Mouse (Mus musculus): ENCODE data around the gene Mxra8. TPM values are rescaled to one million over a fixed set of nuclear protein-coding genes. Genes with fewer than 3 reads are reported as not detected.

The Mxra8 gene
- polyA plus RNA-seq, 1 experiment from 2014 or later = 77.8 TPM

DNA sequence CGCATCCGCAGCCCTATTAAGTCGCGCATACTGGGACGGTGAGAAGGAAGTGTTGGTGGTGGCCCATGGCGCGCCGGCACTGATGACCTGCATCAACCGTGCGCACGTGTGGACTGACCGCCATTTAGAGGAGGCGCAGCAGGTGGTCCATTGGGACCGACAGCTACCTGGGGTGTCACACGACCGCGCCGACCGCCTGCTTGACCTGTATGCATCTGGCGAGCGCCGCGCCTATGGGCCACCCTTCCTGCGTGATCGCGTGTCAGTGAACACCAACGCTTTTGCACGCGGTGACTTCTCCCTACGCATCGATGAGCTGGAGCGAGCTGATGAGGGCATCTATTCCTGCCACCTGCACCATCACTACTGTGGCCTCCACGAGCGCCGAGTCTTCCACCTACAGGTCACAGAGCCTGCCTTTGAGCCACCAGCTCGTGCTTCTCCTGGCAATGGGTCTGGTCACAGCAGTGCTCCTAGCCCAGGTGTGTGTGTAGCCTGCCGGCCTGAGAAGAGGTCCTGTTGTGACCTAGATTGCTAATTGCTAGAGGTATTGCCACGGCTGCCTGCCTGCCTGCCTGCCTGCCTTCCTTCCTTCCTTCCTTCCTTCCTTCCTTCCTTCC, 2.3 kb downstream of the Mxra8 start:
- no peak overlapping the region for H3K9ac ChIP-seq (ENCODE audit: low read length)
- H3K4me3 ChIP-seq (ENCODE audit: low read length) = peak overlapping the region; percentile 52; the same call in 1 of the 2 replicates
- peaks cover 34% of the 10 kb centered on the region for H3K4me1 ChIP-seq (ENCODE audit: control insufficient read depth, insufficient read depth, low read length)
- 48% methylated on average over 38 of the region's 38 CpGs for WGBS
- H3K9me3 ChIP-seq (replicated peaks; ENCODE audit: control insufficient read depth, low read length) = 0 out of 2 replicates have a peak, but pooled peaks cover under 1% of the 10 kb centered on the region
- H3K27ac ChIP-seq (ENCODE audit: low read length) = no peak overlapping the region
- H3K27me3 ChIP-seq (ENCODE audit: control insufficient read depth, insufficient read depth, low read length) = peaks cover 3% of the 10 kb centered on the region; the same call in 1 of the 2 replicates
- H3K36me3 ChIP-seq (ENCODE audit: control insufficient read depth, insufficient read depth) = no peaks in the 10 kb centered on the region
- ATAC-seq (replicated peaks; ENCODE audit: extremely low read depth, insufficient read depth, low FRiP score) = no peak
- peak overlapping the region; percentile 72 for H3K4me2 ChIP-seq (ENCODE audit: low read depth, low read length)

DNA sequence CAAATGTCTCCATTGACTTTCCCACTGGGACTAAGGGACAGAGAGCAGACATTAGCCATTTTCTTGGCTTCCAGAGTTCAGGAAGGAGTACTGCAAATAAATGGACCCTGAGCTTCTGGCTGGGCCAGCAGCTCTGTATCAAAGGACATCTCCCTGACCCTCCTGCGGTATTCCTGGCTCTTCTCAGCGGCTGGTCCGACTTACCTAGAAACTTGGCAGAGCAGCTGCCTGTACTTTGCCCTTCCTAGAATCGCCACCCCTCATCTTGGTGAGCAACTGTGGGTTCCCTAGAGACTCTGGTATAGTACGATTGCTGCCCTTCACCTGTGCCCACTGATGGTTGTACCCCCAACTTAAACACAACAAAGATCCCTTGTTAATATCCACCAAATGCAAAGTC, 3.8 kb downstream of the Mxra8 start:
- H3K36me3 ChIP-seq (ENCODE audit: control insufficient read depth, insufficient read depth) = no peaks in the 10 kb centered on the region
- H3K4me3 ChIP-seq (ENCODE audit: low read length) = no peak overlapping the region
- H3K27ac ChIP-seq (ENCODE audit: low read length) = no peak overlapping the region
- no peaks in the 10 kb centered on the region for H3K9me3 ChIP-seq (replicated peaks; ENCODE audit: control insufficient read depth, low read length)
- H3K27me3 ChIP-seq (ENCODE audit: control insufficient read depth, insufficient read depth, low read length) = peaks cover 3% of the 10 kb centered on the region; the same call in 1 of the 2 replicates
- WGBS = 89% methylated on average over 5 of the region's 5 CpGs
- peaks cover 26% of the 10 kb centered on the region for H3K4me1 ChIP-seq (ENCODE audit: control insufficient read depth, insufficient read depth, low read length)
- no peak for ATAC-seq (replicated peaks; ENCODE audit: extremely low read depth, insufficient read depth, low FRiP score)
- no peak overlapping the region for H3K9ac ChIP-seq (ENCODE audit: low read length)
- no peak overlapping the region for H3K4me2 ChIP-seq (ENCODE audit: low read depth, low read length)

DNA sequence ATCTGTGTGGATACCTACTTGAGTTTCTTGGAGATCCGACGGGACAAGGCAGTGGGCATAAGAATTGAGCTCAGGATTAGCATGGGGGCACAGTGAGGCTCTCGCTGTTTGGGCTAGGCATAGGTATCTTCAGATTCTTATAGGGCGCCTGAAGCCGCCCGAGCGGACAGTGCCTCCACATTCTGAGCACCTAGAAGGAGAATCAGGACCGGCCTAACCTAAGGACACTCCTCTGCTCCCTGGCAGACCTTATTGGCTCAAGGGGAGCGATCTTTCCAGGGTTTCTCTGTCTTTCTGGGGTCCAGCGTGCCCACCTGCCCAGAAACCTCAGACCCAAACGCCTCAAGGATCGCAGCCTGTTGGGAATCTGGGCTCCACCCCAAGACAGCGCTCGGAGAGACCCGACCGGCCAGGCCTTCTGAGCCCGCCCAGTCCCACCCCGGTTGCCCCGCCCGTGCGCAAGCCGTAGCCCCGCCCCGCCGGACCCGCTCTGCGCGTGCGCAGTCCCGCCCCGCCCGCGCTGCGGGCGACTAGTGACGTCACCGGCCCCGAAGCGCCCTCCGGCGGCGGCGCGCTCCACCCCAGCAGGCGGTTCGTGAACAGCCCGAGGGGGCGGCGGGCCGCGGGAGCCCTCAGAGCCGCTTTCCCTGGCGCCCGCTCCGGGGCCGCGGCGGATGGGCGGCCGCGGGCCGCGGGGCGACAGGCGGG, 7.5 kb downstream of the Mxra8 start, which contains the start of gene Dvl1:
Dvl1 (plus strand) TSS at position 532 of the 708 bp plus-strand sequence.
- H3K27ac ChIP-seq (ENCODE audit: low read length) = peak within 1 kb of the TSS; percentile 45; the same call in 1 of the 2 replicates
- peak within 1 kb of the TSS; percentile 91 for H3K9ac ChIP-seq (ENCODE audit: low read length)
- H3K4me3 ChIP-seq (ENCODE audit: low read length) = peak within 1 kb of the TSS; percentile 77
- WGBS = 2% methylated on average over 62 of the region's 65 CpGs
- H3K4me1 ChIP-seq (ENCODE audit: control insufficient read depth, insufficient read depth, low read length) = peaks cover 25% of the 10 kb centered on the region
- H3K9me3 ChIP-seq (replicated peaks; ENCODE audit: control insufficient read depth, low read length) = no peaks in the 10 kb centered on the region
- no peaks in the 10 kb centered on the region for H3K36me3 ChIP-seq (ENCODE audit: control insufficient read depth, insufficient read depth)
- ATAC-seq (replicated peaks; ENCODE audit: extremely low read depth, insufficient read depth, low FRiP score) = peak; percentile 92
- no peaks in the 10 kb centered on the region for H3K27me3 ChIP-seq (ENCODE audit: control insufficient read depth, insufficient read depth, low read length)
- peak within 1 kb of the TSS; percentile 92 for H3K4me2 ChIP-seq (ENCODE audit: low read depth, low read length)

DNA sequence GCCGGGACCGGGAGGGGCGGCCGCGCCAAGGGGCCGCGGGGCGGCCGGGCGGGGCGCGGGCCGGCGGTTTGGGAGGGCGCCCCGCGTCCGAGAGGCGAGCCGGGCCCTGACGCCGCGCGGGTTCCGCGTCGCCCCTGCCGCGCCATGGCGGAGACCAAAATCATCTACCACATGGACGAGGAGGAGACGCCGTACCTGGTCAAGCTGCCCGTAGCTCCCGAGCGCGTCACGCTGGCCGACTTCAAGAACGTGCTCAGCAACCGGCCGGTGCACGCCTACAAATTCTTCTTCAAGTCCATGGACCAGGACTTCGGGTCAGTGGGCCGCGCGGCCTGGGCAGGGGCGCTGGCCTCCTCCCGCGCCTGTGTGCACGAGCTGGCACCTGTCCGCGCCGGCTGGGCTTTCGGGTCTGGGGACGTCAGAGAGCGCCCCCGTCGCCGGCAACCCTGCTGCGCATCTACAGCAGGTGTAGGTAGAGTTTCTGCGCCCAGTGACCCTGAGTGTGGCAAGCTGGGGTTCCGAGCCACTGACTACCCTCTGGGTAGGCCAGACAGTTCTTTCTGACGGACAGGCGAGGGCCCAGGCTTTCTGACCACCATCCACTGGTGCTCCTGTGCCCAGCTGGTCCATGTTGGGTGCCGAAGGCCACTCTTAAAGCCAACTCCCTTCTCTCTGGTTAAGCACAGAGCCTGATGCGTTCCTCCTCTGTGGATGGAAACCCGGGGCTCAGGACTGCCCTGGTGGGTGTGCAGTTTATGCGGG, 8.3 kb downstream of the Mxra8 start:
- 2% methylated on average over 63 of the region's 69 CpGs for WGBS
- no peaks in the 10 kb centered on the region for H3K27me3 ChIP-seq (ENCODE audit: control insufficient read depth, insufficient read depth, low read length)

DNA sequence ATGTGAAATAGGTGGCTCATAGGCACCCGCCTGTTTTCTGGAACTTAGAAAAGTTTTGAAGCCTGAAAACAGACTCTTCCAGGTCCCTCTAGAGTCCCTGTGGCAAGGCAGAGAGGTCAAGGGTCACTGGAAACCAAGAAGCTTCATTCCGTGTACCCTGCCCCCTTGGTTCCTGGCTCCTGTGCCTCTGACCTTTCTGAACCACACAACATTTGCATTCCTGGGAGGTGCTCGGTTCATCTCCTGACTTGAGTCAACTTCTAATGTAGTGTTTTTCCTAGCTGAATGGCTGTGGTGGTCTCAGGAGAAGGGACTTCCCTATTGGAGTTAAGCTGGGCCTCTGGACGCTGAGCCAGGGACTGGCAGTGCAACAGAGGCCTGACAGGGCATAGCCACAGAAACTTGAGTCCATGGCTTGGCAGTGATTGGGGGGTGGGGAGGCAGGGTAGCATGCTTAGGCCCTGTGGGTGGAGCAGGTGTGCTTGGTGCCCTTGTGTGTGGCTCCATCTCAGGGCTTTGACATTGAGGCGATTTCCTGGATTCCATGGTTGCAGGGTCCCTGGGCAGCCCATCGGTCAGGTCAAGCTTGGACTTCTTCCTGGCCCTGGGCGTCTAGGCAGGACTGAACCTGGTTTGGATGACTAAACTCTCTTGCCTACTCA, 9.1 kb downstream of the Mxra8 start:
- Histone ChIP-seq H3K4me3 (ENCODE audit: low read length) (peak overlapping the region; percentile 77), H3K4me2 (ENCODE audit: low read depth, low read length) (peak overlapping the region; percentile 92), H3K9ac (ENCODE audit: low read length) (peak overlapping the region; percentile 91), H3K4me1 (ENCODE audit: control insufficient read depth, insufficient read depth, low read length) (peaks cover 25% of the 10 kb centered on the region), H3K27ac (ENCODE audit: low read length) (no peak overlapping the region), H3K36me3 (ENCODE audit: control insufficient read depth, insufficient read depth) (no peaks in the 10 kb centered on the region), H3K27me3 (ENCODE audit: control insufficient read depth, insufficient read depth, low read length) (no peaks in the 10 kb centered on the region), H3K9me3 (replicated peaks; ENCODE audit: control insufficient read depth, low read length) (no peaks in the 10 kb centered on the region)
- no peak for ATAC-seq (replicated peaks; ENCODE audit: extremely low read depth, insufficient read depth, low FRiP score)
- 67% methylated on average over 7 of the region's 7 CpGs for WGBS

More for the DNA sequence above, 8.3 kb downstream of the Mxra8 start:
- peak overlapping the region; percentile 45; the same call in 1 of the 2 replicates for H3K27ac ChIP-seq (ENCODE audit: low read length)
- no peaks in the 10 kb centered on the region for H3K36me3 ChIP-seq (ENCODE audit: control insufficient read depth, insufficient read depth)
- H3K4me2 ChIP-seq (ENCODE audit: low read depth, low read length) = peak overlapping the region; percentile 92
- peak overlapping the region; percentile 91 for H3K9ac ChIP-seq (ENCODE audit: low read length)
- peaks cover 25% of the 10 kb centered on the region for H3K4me1 ChIP-seq (ENCODE audit: control insufficient read depth, insufficient read depth, low read length)
- H3K9me3 ChIP-seq (replicated peaks; ENCODE audit: control insufficient read depth, low read length) = no peaks in the 10 kb centered on the region
- peak overlapping the region; percentile 77 for H3K4me3 ChIP-seq (ENCODE audit: low read length)
- peak; percentile 51 for ATAC-seq (replicated peaks; ENCODE audit: extremely low read depth, insufficient read depth, low FRiP score)

DNA sequence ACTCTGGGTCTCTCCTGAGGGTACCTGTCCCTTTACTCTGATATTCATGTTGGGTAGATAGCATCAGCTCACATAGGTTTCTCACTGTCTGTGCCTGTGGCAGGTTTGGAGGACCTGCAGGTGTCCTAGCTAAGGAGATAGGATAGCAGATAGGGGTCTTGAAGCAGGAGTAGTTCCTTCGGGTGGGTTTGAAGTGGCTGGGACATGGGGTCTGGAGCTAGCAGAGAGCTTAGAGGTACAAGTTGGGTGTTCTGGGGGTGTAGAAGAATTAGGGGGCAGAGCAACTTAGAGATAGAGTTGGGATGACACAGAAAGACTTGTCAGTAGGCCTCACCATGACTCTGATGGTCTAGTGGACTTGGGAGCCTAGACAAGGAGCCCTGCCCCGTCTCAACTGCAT, 9.9 kb downstream of the Mxra8 start:
- Histone ChIP-seq H3K27me3 (ENCODE audit: control insufficient read depth, insufficient read depth, low read length) (no peaks in the 10 kb centered on the region), H3K4me3 (ENCODE audit: low read length) (no peak overlapping the region), H3K4me1 (ENCODE audit: control insufficient read depth, insufficient read depth, low read length) (peaks cover 25% of the 10 kb centered on the region), H3K36me3 (ENCODE audit: control insufficient read depth, insufficient read depth) (0 out of 2 replicates have a peak, but pooled peaks cover 1% of the 10 kb centered on the region), H3K4me2 (ENCODE audit: low read depth, low read length) (no peak overlapping the region), H3K9ac (ENCODE audit: low read length) (no peak overlapping the region), H3K9me3 (replicated peaks; ENCODE audit: control insufficient read depth, low read length) (no peaks in the 10 kb centered on the region), H3K27ac (ENCODE audit: low read length) (no peak overlapping the region)
- no peak for ATAC-seq (replicated peaks; ENCODE audit: extremely low read depth, insufficient read depth, low FRiP score)
- WGBS = 78% methylated on average over 2 of the region's 2 CpGs

DNA sequence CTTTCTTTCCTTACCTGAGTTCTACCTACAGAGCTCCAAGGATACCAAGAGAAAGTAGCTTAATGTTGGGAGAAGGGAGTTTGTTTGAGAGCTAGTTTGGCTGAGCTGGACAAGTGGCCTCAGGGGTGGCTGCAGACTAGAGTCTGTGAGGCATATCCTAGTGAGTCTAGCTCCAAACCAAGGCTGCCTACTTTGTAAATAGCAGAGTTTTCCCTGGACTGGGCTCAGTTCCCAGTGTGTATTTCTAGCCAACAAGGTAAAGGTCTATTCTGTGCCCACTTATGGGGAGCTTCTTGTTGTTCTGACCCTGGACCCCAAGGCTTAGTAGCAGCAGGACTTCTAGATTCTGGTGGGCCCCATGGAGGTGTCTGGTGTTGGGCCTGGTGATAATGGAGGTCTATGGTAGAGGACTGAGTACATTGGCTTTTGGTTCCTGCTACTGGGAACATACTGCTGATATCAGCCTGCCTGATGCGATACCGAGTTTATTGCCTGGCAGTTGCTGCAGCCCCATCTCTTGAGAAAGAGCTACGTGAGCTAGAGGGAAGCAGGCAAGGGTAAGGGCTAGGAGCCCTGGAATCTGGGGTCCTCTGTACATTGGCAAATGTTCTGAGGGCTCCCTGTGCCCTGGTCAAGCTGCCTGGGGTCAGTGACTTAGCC, 10.4 kb downstream of the Mxra8 start:
- no peaks in the 10 kb centered on the region for H3K27me3 ChIP-seq (ENCODE audit: control insufficient read depth, insufficient read depth, low read length)
- peaks cover 25% of the 10 kb centered on the region for H3K4me1 ChIP-seq (ENCODE audit: control insufficient read depth, insufficient read depth, low read length)
- H3K27ac ChIP-seq (ENCODE audit: low read length) = no peak overlapping the region
- ATAC-seq (replicated peaks; ENCODE audit: extremely low read depth, insufficient read depth, low FRiP score) = no peak
- no peaks in the 10 kb centered on the region for H3K9me3 ChIP-seq (replicated peaks; ENCODE audit: control insufficient read depth, low read length)
- H3K36me3 ChIP-seq (ENCODE audit: control insufficient read depth, insufficient read depth) = 0 out of 2 replicates have a peak, but pooled peaks cover 7% of the 10 kb centered on the region
- no peak overlapping the region for H3K4me2 ChIP-seq (ENCODE audit: low read depth, low read length)
- no peak overlapping the region for H3K9ac ChIP-seq (ENCODE audit: low read length)
- no peak overlapping the region for H3K4me3 ChIP-seq (ENCODE audit: low read length)
- WGBS = 92% methylated on average over 3 of the region's 3 CpGs

DNA sequence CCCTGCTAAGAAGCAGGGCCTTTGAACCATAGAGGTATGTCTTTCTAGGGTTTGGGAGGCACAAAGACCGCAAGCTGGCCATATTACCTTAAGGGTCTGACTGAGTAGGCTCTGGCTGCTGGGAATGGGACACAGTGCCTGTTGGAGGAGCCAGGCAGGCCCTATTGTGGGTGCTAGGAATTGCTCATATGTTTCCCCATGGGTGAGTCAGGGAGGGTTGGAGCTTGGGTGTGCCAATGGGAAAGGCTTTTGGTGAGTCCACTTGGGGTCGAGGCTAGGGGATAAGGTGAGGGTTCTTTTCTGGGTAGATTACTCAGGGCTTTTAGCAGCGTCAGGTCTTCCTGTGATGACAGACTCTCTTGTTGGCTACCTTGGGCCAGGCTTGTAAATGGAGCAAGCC, 11.9 kb downstream of the Mxra8 start:
- no peak overlapping the region for H3K9ac ChIP-seq (ENCODE audit: low read length)
- no peak overlapping the region for H3K27ac ChIP-seq (ENCODE audit: low read length)
- no peaks in the 10 kb centered on the region for H3K27me3 ChIP-seq (ENCODE audit: control insufficient read depth, insufficient read depth, low read length)
- H3K9me3 ChIP-seq (replicated peaks; ENCODE audit: control insufficient read depth, low read length) = no peaks in the 10 kb centered on the region
- H3K4me2 ChIP-seq (ENCODE audit: low read depth, low read length) = no peak overlapping the region
- peaks cover 25% of the 10 kb centered on the region for H3K4me1 ChIP-seq (ENCODE audit: control insufficient read depth, insufficient read depth, low read length)
- H3K4me3 ChIP-seq (ENCODE audit: low read length) = no peak overlapping the region
- H3K36me3 ChIP-seq (ENCODE audit: control insufficient read depth, insufficient read depth) = peaks cover 16% of the 10 kb centered on the region
- 79% methylated on average over 3 of the region's 3 CpGs for WGBS
- no peak for ATAC-seq (replicated peaks; ENCODE audit: extremely low read depth, insufficient read depth, low FRiP score)
